Mouse (Mus musculus): Measurements from ENCODE around the gene Arhgef26.

Gene Arhgef26

GRCm38 (mm10) chr3:62338044-62338443 lies at the start of gene Arhgef26:
TSS of gene Arhgef26 (plus strand) at chr3:62338344.
- no peak for DNase-seq (ENCODE audit: low read depth, low spot score)

- DNase-seq (ENCODE audit: low read depth, low spot score) = no peak
Measured at GRCm38 (mm10) chr3:62310493-62310892, 27.7 kb upstream of the Arhgef26 start.

GRCm38 (mm10) chr3:62311224-62311623 lies 26.9 kb upstream of the Arhgef26 start:
- DNase-seq (ENCODE audit: low read depth, low spot score) = no peak

GRCm38 (mm10) chr3:62324708-62325107 lies 13.4 kb upstream of the Arhgef26 start:
- no peak for DNase-seq (ENCODE audit: low read depth, low spot score)

GRCm38 (mm10) chr3:62327903-62328302 lies 10.2 kb upstream of the Arhgef26 start:
- DNase-seq (ENCODE audit: low read depth, low spot score) = no peak

- no peak for DNase-seq (ENCODE audit: low read depth, low spot score)
Measured at GRCm38 (mm10) chr3:62338461-62338853, 313 bp downstream of the Arhgef26 start.

- DNase-seq (ENCODE audit: low read depth, low spot score) = peak; percentile 1
Measured at GRCm38 (mm10) chr3:62338854-62339515, 841 bp downstream of the Arhgef26 start.

GRCm38 (mm10) chr3:62339516-62340051 lies 1.4 kb downstream of the Arhgef26 start:
- DNase-seq (ENCODE audit: low read depth, low spot score) = peak; percentile 1

GRCm38 (mm10) chr3:62340154-62340760 lies 2.1 kb downstream of the Arhgef26 start:
- no peak for DNase-seq (ENCODE audit: low read depth, low spot score)

- DNase-seq (ENCODE audit: low read depth, low spot score) = no peak
Measured at GRCm38 (mm10) chr3:62340861-62341260, 2.7 kb downstream of the Arhgef26 start.

GRCm38 (mm10) chr3:62341496-62342205 lies 3.5 kb downstream of the Arhgef26 start:
- no peak for DNase-seq (ENCODE audit: low read depth, low spot score)

- DNase-seq (ENCODE audit: low read depth, low spot score) = no peak
Measured at GRCm38 (mm10) chr3:62348514-62349217, 10.5 kb downstream of the Arhgef26 start.

- DNase-seq (ENCODE audit: low read depth, low spot score) = no peak
Measured at GRCm38 (mm10) chr3:62349218-62349897, 11.2 kb downstream of the Arhgef26 start.

GRCm38 (mm10) chr3:62352071-62352470 lies 13.9 kb downstream of the Arhgef26 start:
- no peak for DNase-seq (ENCODE audit: low read depth, low spot score)

GRCm38 (mm10) chr3:62352876-62353275 lies 14.7 kb downstream of the Arhgef26 start:
- no peak for DNase-seq (ENCODE audit: low read depth, low spot score)

- DNase-seq (ENCODE audit: low read depth, low spot score) = no peak
Measured at GRCm38 (mm10) chr3:62367882-62368281, 29.7 kb downstream of the Arhgef26 start.

GRCm38 (mm10) chr3:62372841-62373240 lies 34.7 kb downstream of the Arhgef26 start:
- no peak for DNase-seq (ENCODE audit: low read depth, low spot score)

- no peak for DNase-seq (ENCODE audit: low read depth, low spot score)
Measured at GRCm38 (mm10) chr3:62374346-62374745, 36.2 kb downstream of the Arhgef26 start.

- DNase-seq (ENCODE audit: low read depth, low spot score) = no peak
Measured at GRCm38 (mm10) chr3:62374831-62375230, 36.7 kb downstream of the Arhgef26 start.

- DNase-seq (ENCODE audit: low read depth, low spot score) = no peak
Measured at GRCm38 (mm10) chr3:62376719-62377118, 38.6 kb downstream of the Arhgef26 start.

GRCm38 (mm10) chr3:62379946-62380345 lies 41.8 kb downstream of the Arhgef26 start:
- DNase-seq (ENCODE audit: low read depth, low spot score) = no peak

All from CD4-positive, CD25-positive, alpha-beta regulatory T cell, adult 2 months (primary cell).